Mouse (Mus musculus): ENCODE results near the gene Fam168a. TPM values are rescaled to one million over a fixed set of nuclear protein-coding genes. Genes with fewer than 3 reads are reported as not detected.
A peak's percentile ranks its signal among the peaks of the same experiment; 100 is the strongest.

The Fam168a gene
- total and polyA plus RNA-seq, 3 experiments = 16.3 to 88.2 (median 49.3) TPM

- no peaks in the 10 kb centered on the region for H3K9me3 ChIP-seq (replicated peaks)
- DNase-seq (ENCODE audit: low spot score) (no peak), ATAC-seq (ENCODE audit: extremely low read depth, insufficient number of reproducible peaks, low FRiP score, poor library complexity, severe bottlenecking) (no peak)
- H3K36me3 ChIP-seq (replicated peaks) = peaks cover 76% of the 10 kb centered on the region
- H3K4me3 ChIP-seq (ENCODE audit: low read depth, low read length) = no peak overlapping the region
- H3K4me1 ChIP-seq (ENCODE audit: insufficient read depth, low read depth, low read length) = peaks cover 8% of the 10 kb centered on the region
- no peak for TF ChIP-seq GATA1 (IDR thresholded peaks at IDR 0.05; ENCODE audit: borderline replicate concordance, low read length)
- TF ChIP-seq GATA2 (IDR thresholded peaks at IDR 0.05; ENCODE audit: borderline replicate concordance, low read depth, low read length) = no peak
- TF ChIP-seq POLR2AphosphoS5 (IDR thresholded peaks at IDR 0.05; ENCODE audit: insufficient replicate concordance, low read depth, low read length) = no peak
- no peak for TF ChIP-seq CTCF (IDR thresholded peaks at IDR 0.05; ENCODE audit: low read depth, low read length)
- TF ChIP-seq TAL1 (conservative IDR thresholded peaks at IDR 0.05; ENCODE audit: low read depth, low read length) = no peak
- no peaks in the 10 kb centered on the region for H3K27me3 ChIP-seq (ENCODE audit: insufficient read depth, low read length)
Measured at GRCm38 (mm10) chr7:100833859-100834258, 127.4 kb downstream of the Fam168a start.

GRCm38 (mm10) chr7:100835168-100835567 lies 128.7 kb downstream of the Fam168a start:
- Histone ChIP-seq H3K36me3 (replicated peaks) (peaks cover 78% of the 10 kb centered on the region), H3K9me3 (replicated peaks) (no peaks in the 10 kb centered on the region), H3K4me1 (ENCODE audit: insufficient read depth, low read depth, low read length) (peaks cover 15% of the 10 kb centered on the region), H3K27me3 (ENCODE audit: insufficient read depth, low read length) (no peaks in the 10 kb centered on the region), H3K4me3 (ENCODE audit: low read depth, low read length) (no peak overlapping the region)
- TF ChIP-seq CTCF (IDR thresholded peaks at IDR 0.05; ENCODE audit: low read depth, low read length) = no peak
- no peak for ATAC-seq (ENCODE audit: extremely low read depth, insufficient number of reproducible peaks, low FRiP score, poor library complexity, severe bottlenecking)
- no peak for DNase-seq (ENCODE audit: low spot score)

GRCm38 (mm10) chr7:100835711-100836110 lies 129.3 kb downstream of the Fam168a start:
- no peak for ATAC-seq (ENCODE audit: extremely low read depth, insufficient number of reproducible peaks, low FRiP score, poor library complexity, severe bottlenecking)
- H3K4me3 ChIP-seq (ENCODE audit: low read depth, low read length) = no peak overlapping the region
- no peaks in the 10 kb centered on the region for H3K27me3 ChIP-seq (ENCODE audit: insufficient read depth, low read length)
- peaks cover 20% of the 10 kb centered on the region for H3K4me1 ChIP-seq (ENCODE audit: insufficient read depth, low read depth, low read length)
- no peak for TF ChIP-seq GATA2 (IDR thresholded peaks at IDR 0.05; ENCODE audit: borderline replicate concordance, low read depth, low read length)
- no peak for TF ChIP-seq GATA1 (IDR thresholded peaks at IDR 0.05; ENCODE audit: borderline replicate concordance, low read length)
- no peak for TF ChIP-seq CTCF (IDR thresholded peaks at IDR 0.05; ENCODE audit: low read depth, low read length)
- no peak for TF ChIP-seq POLR2AphosphoS5 (IDR thresholded peaks at IDR 0.05; ENCODE audit: insufficient replicate concordance, low read depth, low read length)
- TF ChIP-seq TAL1 (conservative IDR thresholded peaks at IDR 0.05; ENCODE audit: low read depth, low read length) = no peak
- H3K9me3 ChIP-seq (replicated peaks) = no peaks in the 10 kb centered on the region
- no peak for DNase-seq (ENCODE audit: low spot score)
- H3K36me3 ChIP-seq (replicated peaks) = peaks cover 81% of the 10 kb centered on the region

- ATAC-seq (ENCODE audit: extremely low read depth, insufficient number of reproducible peaks, low FRiP score, poor library complexity, severe bottlenecking) (no peak), DNase-seq (ENCODE audit: low spot score) (no peak)
- H3K4me3 ChIP-seq (ENCODE audit: low read depth, low read length) = no peak overlapping the region
- TF ChIP-seq POLR2AphosphoS5 (IDR thresholded peaks at IDR 0.05; ENCODE audit: insufficient replicate concordance, low read depth, low read length) = no peak
- no peak for TF ChIP-seq GATA1 (IDR thresholded peaks at IDR 0.05; ENCODE audit: borderline replicate concordance, low read length)
- TF ChIP-seq CTCF (IDR thresholded peaks at IDR 0.05; ENCODE audit: low read depth, low read length) = no peak
- TF ChIP-seq TAL1 (conservative IDR thresholded peaks at IDR 0.05; ENCODE audit: low read depth, low read length) = no peak
- TF ChIP-seq GATA2 (IDR thresholded peaks at IDR 0.05; ENCODE audit: borderline replicate concordance, low read depth, low read length) = no peak
- no peaks in the 10 kb centered on the region for H3K9me3 ChIP-seq (replicated peaks)
- peaks cover 76% of the 10 kb centered on the region for H3K36me3 ChIP-seq (replicated peaks)
- no peaks in the 10 kb centered on the region for H3K27me3 ChIP-seq (ENCODE audit: insufficient read depth, low read length)
- H3K4me1 ChIP-seq (ENCODE audit: insufficient read depth, low read depth, low read length) = peaks cover 26% of the 10 kb centered on the region
Measured at GRCm38 (mm10) chr7:100836657-100837056, 130.2 kb downstream of the Fam168a start.

- ATAC-seq (ENCODE audit: extremely low read depth, insufficient number of reproducible peaks, low FRiP score, poor library complexity, severe bottlenecking) (no peak), DNase-seq (ENCODE audit: low spot score) (no peak)
- TF ChIP-seq POLR2AphosphoS5 (IDR thresholded peaks at IDR 0.05; ENCODE audit: insufficient replicate concordance, low read depth, low read length) (no peak), TAL1 (conservative IDR thresholded peaks at IDR 0.05; ENCODE audit: low read depth, low read length) (no peak), GATA2 (IDR thresholded peaks at IDR 0.05; ENCODE audit: borderline replicate concordance, low read depth, low read length) (no peak), GATA1 (IDR thresholded peaks at IDR 0.05; ENCODE audit: borderline replicate concordance, low read length) (no peak), CTCF (IDR thresholded peaks at IDR 0.05; ENCODE audit: low read depth, low read length) (no peak)
- Histone ChIP-seq H3K9me3 (replicated peaks) (no peaks in the 10 kb centered on the region), H3K27me3 (ENCODE audit: insufficient read depth, low read length) (no peaks in the 10 kb centered on the region), H3K36me3 (replicated peaks) (peaks cover 80% of the 10 kb centered on the region), H3K4me1 (ENCODE audit: insufficient read depth, low read depth, low read length) (peaks cover 28% of the 10 kb centered on the region), H3K4me3 (ENCODE audit: low read depth, low read length) (no peak overlapping the region)
Measured at GRCm38 (mm10) chr7:100837701-100838100, 131.3 kb downstream of the Fam168a start.

GRCm38 (mm10) chr7:100839632-100840402 lies 133.4 kb downstream of the Fam168a start:
- Histone ChIP-seq H3K27me3 (ENCODE audit: insufficient read depth, low read length) (no peaks in the 10 kb centered on the region), H3K36me3 (replicated peaks) (peaks cover 77% of the 10 kb centered on the region), H3K9me3 (replicated peaks) (peaks cover 4% of the 10 kb centered on the region), H3K4me1 (ENCODE audit: insufficient read depth, low read depth, low read length) (peaks cover 37% of the 10 kb centered on the region), H3K4me3 (ENCODE audit: low read depth, low read length) (no peak overlapping the region)
- DNase-seq (ENCODE audit: low spot score) (no peak), ATAC-seq (ENCODE audit: extremely low read depth, insufficient number of reproducible peaks, low FRiP score, poor library complexity, severe bottlenecking) (peak; percentile 36; the same call in 1 of the 2 replicates)
- TF ChIP-seq CTCF (IDR thresholded peaks at IDR 0.05; ENCODE audit: low read depth, low read length) (no peak), POLR2AphosphoS5 (IDR thresholded peaks at IDR 0.05; ENCODE audit: insufficient replicate concordance, low read depth, low read length) (no peak), GATA2 (IDR thresholded peaks at IDR 0.05; ENCODE audit: borderline replicate concordance, low read depth, low read length) (no peak), GATA1 (IDR thresholded peaks at IDR 0.05; ENCODE audit: borderline replicate concordance, low read length) (no peak), TAL1 (conservative IDR thresholded peaks at IDR 0.05; ENCODE audit: low read depth, low read length) (no peak)

All from G1E (cell line).